Mouse (Mus musculus) midbrain, postnatal 0 days (tissue): ENCODE results near the gene Acvrl1. TPM values are rescaled to one million over a fixed set of nuclear protein-coding genes. Genes with fewer than 3 reads are reported as not detected.

Experiments
- ATAC-seq: fragments of 200-750 bp; cut with Nextera tagmentation; 2 replicates; pipeline ENCODE4 v1.8.0; 2017; ENCODE audit warnings: moderate number of reproducible peaks, mild to moderate bottlenecking, moderate TSS enrichment, moderate library complexity; ENCODE audit not compliant: low FRiP score
- DNase-seq: peaks from one replicate; pipeline ENCODE4 v3.0.0-alpha.2; 2015; ENCODE audit warnings: low spot score
- H3K27ac ChIP-seq: fragments of 300-500 bp; sonication (generic); 2 replicates; pipeline ENCODE4 v1.5.1; 2014; ENCODE audit warnings: low read depth, mild to moderate bottlenecking, low read length, mixed read lengths
- H3K27me3 ChIP-seq: fragments of 300-500 bp; sonication (generic); 2 replicates; pipeline ENCODE4 v1.6.1; 2014; ENCODE audit warnings: low read length, control low read depth, mixed read lengths; ENCODE audit not compliant: insufficient read depth
- H3K36me3 ChIP-seq: fragments of 300-500 bp; sonication (generic); 2 replicates; pipeline ENCODE4 v1.6.1; 2014; ENCODE audit warnings: low read length, control low read depth, mixed read lengths; ENCODE audit not compliant: insufficient read depth
- H3K4me1 ChIP-seq: fragments of 300-500 bp; sonication (generic); 2 replicates; pipeline ENCODE4 v1.6.1; 2014; ENCODE audit warnings: mild to moderate bottlenecking, control low read depth, antibody characterized with exemption, low read length, mixed read lengths; ENCODE audit not compliant: insufficient read depth
- H3K4me2 ChIP-seq: fragments of 300-500 bp; sonication (generic); 2 replicates; pipeline ENCODE4 v1.6.1; 2014; ENCODE audit warnings: low read depth, mild to moderate bottlenecking, low read length, mixed read lengths; ENCODE audit not compliant: poor library complexity, severe bottlenecking
- H3K4me3 ChIP-seq: fragments of 300-500 bp; sonication (generic); 2 replicates; pipeline ENCODE4 v1.5.1; 2014; ENCODE audit warnings: low read depth, mild to moderate bottlenecking, low read length, moderate library complexity
- H3K9ac ChIP-seq: fragments of 300-500 bp; sonication (generic); replicated peaks from 2 replicates; pipeline ENCODE4 v1.6.1; 2014; ENCODE audit warnings: mild to moderate bottlenecking, low read length, moderate library complexity, mixed read lengths; ENCODE audit not compliant: poor library complexity, severe bottlenecking
- H3K9me3 ChIP-seq: fragments of 300-500 bp; sonication (generic); 2 replicates; pipeline ENCODE4 v1.6.1; 2016; ENCODE audit warnings: low read length, control low read depth
- CTCF ChIP-seq: IDR thresholded peaks from 2 replicates; pipeline ENCODE4 v1.5.1; 2016; ENCODE audit warnings: antibody characterized with exemption, mild to moderate bottlenecking
- WGBS: fragments of 180-500 bp; shearing (Covaris S2); extraction: QIAGEN DNeasy Blood & Tissue Kit; methylation state at CpG from one replicate; pipeline ENCODE4 v1.1.7; 2014; 5-methylcytosine and 5-hydroxymethylcytosine counted together
- microRNA-seq: library from miRNA; unstranded; fragments of <30 nt; microRNA quantifications from one replicate; pipeline ENCODE4, GENCODE M21; 2016; ENCODE audit warnings: borderline number of aligned reads
- polyA plus RNA-seq: library from polyadenylated mRNA; unstranded; fragments of >200 nt; fragmentation: Nextera tagmentation; extraction: Ambion mirVana; gene quantifications from 2 replicates; pipeline ENCODE4 v1.2.1, GENCODE M21; 2015
- total RNA-seq: library from RNA; depleted of rRNA; stranded (reverse); fragments of >200 nt; gene quantifications from 2 replicates; pipeline ENCODE4 v1.2.3, GENCODE M21; 2014; rRNA removed

The Acvrl1 gene
- total and polyA plus RNA-seq, 2 experiments from 2014 or later = 6.1 to 8.4 TPM

DNA sequence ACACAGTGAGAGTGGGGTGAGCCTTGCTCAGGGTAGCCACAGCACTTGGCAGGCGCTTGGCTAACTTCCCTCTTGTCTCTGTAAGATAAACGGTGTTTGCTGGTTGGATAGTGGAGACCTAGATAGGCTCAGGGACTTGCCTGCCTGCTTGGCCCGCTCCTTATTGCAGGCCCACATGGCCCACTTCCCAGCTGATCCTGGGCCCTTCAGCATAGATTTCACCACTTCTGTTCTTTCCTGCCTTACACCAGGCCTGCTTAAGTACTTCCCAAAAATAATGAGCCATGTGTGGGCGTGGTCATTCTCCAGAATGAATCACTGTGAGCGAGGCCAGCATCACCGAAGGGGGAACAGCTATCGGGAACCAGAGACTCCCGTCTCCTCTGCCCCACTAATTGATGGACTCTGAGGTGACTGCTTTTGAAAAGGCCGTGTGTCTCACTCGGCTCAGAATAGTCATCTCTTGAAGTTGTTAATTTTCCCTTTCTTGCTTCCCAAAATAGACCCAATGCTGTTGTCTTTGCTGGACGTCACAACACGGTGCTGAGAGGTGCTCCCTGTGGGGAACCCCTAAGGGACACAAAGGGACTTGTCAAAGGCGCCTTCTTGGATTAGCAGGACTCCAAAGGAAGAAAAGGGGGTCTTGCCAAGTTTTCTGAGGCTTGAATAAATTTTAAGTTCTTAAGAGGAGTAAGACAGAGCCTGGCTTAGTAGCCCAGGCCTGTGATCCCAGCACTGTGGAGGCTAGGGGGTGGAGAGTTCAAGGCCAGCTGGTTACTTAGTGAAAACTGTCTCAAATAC, 63.3 kb downstream of the Acvrl1 start:
- Histone ChIP-seq H3K36me3 (peaks cover 23% of the 10 kb centered on the region), H3K9me3 (no peaks in the 10 kb centered on the region), H3K27me3 (no peaks in the 10 kb centered on the region), H3K27ac (0 out of 2 replicates have a peak overlapping the region, but pooled peaks have one; percentile 18), H3K4me2 (no peak overlapping the region), H3K4me3 (no peak overlapping the region), H3K9ac (no peak overlapping the region), H3K4me1 (no peaks in the 10 kb centered on the region)
- WGBS = 20% methylated on average over 13 of the region's 13 CpGs
- ATAC-seq = no peak
- DNase-seq = peak; percentile 28
- TF ChIP-seq CTCF = no peak

- DNase-seq (no peak), ATAC-seq (no peak)
- Histone ChIP-seq H3K27ac (no peak overlapping the region), H3K36me3 (peaks cover 23% of the 10 kb centered on the region), H3K9ac (no peak overlapping the region), H3K27me3 (no peaks in the 10 kb centered on the region), H3K9me3 (no peaks in the 10 kb centered on the region), H3K4me1 (no peaks in the 10 kb centered on the region), H3K4me3 (no peak overlapping the region), H3K4me2 (no peak overlapping the region)
- WGBS = 30% methylated on average over 7 of the region's 7 CpGs
- no peak for TF ChIP-seq CTCF
These were observed 63.9 kb downstream of the Acvrl1 start for GRCm38 (mm10) chr15:101192260-101192640.

- H3K27me3 ChIP-seq = no peaks in the 10 kb centered on the region
- H3K36me3 ChIP-seq = peaks cover 26% of the 10 kb centered on the region
- DNase-seq = no peak
- H3K27ac ChIP-seq = no peak overlapping the region
- no peaks in the 10 kb centered on the region for H3K9me3 ChIP-seq
- H3K4me3 ChIP-seq = no peak overlapping the region
- H3K4me2 ChIP-seq = no peak overlapping the region
- H3K9ac ChIP-seq = no peak overlapping the region
- ATAC-seq = no peak
- TF ChIP-seq CTCF = no peak
- 83% methylated on average over 7 of the region's 7 CpGs for WGBS
- no peaks in the 10 kb centered on the region for H3K4me1 ChIP-seq
These were observed 64.3 kb downstream of the Acvrl1 start for GRCm38 (mm10) chr15:101192651-101193050.

DNA sequence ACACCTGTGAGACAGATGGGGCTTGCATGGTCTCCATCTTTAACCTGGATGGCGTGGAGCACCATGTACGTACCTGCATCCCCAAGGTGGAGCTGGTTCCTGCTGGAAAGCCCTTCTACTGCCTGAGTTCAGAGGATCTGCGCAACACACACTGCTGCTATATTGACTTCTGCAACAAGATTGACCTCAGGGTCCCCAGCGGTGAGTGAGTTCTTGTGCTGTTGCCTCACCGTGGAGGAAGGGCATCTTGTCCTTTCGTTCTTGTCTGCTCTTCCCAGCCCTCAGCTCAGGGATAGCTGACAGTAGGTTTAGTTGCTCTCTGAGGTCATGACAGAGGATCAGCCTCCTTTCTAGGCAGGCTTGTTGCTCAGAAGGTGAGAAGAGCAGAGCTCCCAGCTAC, 65.6 kb downstream of the Acvrl1 start:
- Histone ChIP-seq H3K4me3 (no peak overlapping the region), H3K27ac (no peak overlapping the region), H3K36me3 (peaks cover 27% of the 10 kb centered on the region), H3K27me3 (no peaks in the 10 kb centered on the region), H3K4me1 (no peaks in the 10 kb centered on the region), H3K9me3 (no peaks in the 10 kb centered on the region), H3K4me2 (no peak overlapping the region), H3K9ac (no peak overlapping the region)
- ATAC-seq (no peak), DNase-seq (no peak)
- TF ChIP-seq CTCF = no peak
- 95% methylated on average over 6 of the region's 6 CpGs for WGBS

Small RNA genes lying within 50 kb of the gene (microRNA-seq; reads per million reads assigned to microRNA genes)
- 1.3 reads per million for gene Mir6962

Other genes starting within 250 kb of the Acvrl1 start
- not detected in 2 replicates for gene Gm47841, start 81.1 kb upstream of the Acvrl1 start, total RNA-seq
- gene Gm47841, start 81.1 kb upstream of the Acvrl1 start, polyA plus RNA-seq = not detected in 2 replicates
- gene Fignl2, start 50.0 kb upstream of the Acvrl1 start, total RNA-seq = 1.0 and 3.4 TPM in 2 replicates
- gene Fignl2, start 50.0 kb upstream of the Acvrl1 start, polyA plus RNA-seq = 0.04 and 0.05 TPM in 2 replicates
- not detected in 2 replicates for gene Ankrd33, start 12.8 kb upstream of the Acvrl1 start, total RNA-seq
- gene Ankrd33, start 12.8 kb upstream of the Acvrl1 start, polyA plus RNA-seq = not detected in 2 replicates
- 77.8 and 86.8 TPM in 2 replicates for gene Acvr1b, start 45.5 kb downstream of the Acvrl1 start, total RNA-seq
- 15.2 and 15.8 TPM in 2 replicates for gene Acvr1b, start 45.5 kb downstream of the Acvrl1 start, polyA plus RNA-seq
- gene Grasp, start 95.7 kb downstream of the Acvrl1 start, total RNA-seq = 6.3 and 7.7 TPM in 2 replicates
- gene Grasp, start 95.7 kb downstream of the Acvrl1 start, polyA plus RNA-seq = 1.8 and 1.9 TPM in 2 replicates
- 6.9 and 7.7 TPM in 2 replicates for gene Nr4a1, start 125.7 kb downstream of the Acvrl1 start, total RNA-seq
- gene Nr4a1, start 125.7 kb downstream of the Acvrl1 start, polyA plus RNA-seq = 6.9 and 7.0 TPM in 2 replicates
- gene Atg101, start 155.8 kb downstream of the Acvrl1 start, total RNA-seq = 33.5 and 61.1 TPM in 2 replicates
- 74.2 and 75.6 TPM in 2 replicates for gene Atg101, start 155.8 kb downstream of the Acvrl1 start, polyA plus RNA-seq
- not detected in 2 replicates for gene 6030408B16Rik, start 164.7 kb downstream of the Acvrl1 start, total RNA-seq
- 0.22 and 0.33 TPM in 2 replicates for gene 6030408B16Rik, start 164.7 kb downstream of the Acvrl1 start, polyA plus RNA-seq
- gene Krt80, start 241.6 kb downstream of the Acvrl1 start, total RNA-seq = 0.09 and 1.0 TPM in 2 replicates
- 0.16 and 0.33 TPM in 2 replicates for gene Krt80, start 241.6 kb downstream of the Acvrl1 start, polyA plus RNA-seq